Mouse (Mus musculus) hematopoietic stem cell, adult 5-6 weeks (primary cell): ENCODE measurements around the gene Hypk. TPM values are rescaled to one million over a fixed set of nuclear protein-coding genes. Genes with fewer than 3 reads are reported as not detected.
"Not testable (repeated sequence)": the region's sequence is repeated elsewhere in the genome, so short reads cannot be mapped to it uniquely, and the experiment has no call there.

Experiments used
- ATAC-seq, 2 experiments: fragments of 125-278 bp in 1 of 2; replicated peaks in 1 of 2; 2 replicates each; pipeline ENCODE4 v1.8.0; 2016 to 2017; ENCODE audit warnings: inconsistent platforms in 2 of 2, mild to moderate bottlenecking in 2 of 2, moderate number of reproducible peaks in 2 of 2, low read depth in 1 of 2, moderate TSS enrichment in 1 of 2; ENCODE audit not compliant: low FRiP score in 2 of 2, poor library complexity in 2 of 2, severe bottlenecking in 2 of 2, insufficient read depth in 1 of 2, low TSS enrichment in 1 of 2
- total RNA-seq: library from RNA; stranded (forward); fragments of 172-1452, 232-1000 nt; gene quantifications from 2 replicates; pipeline ENCODE4 v1.2.3, GENCODE M21; 2017

The Hypk gene
- total RNA-seq, 1 experiment from 2014 or later: 124 TPM

GRCm38 (mm10) chr2:121443068-121443349 lies 10.1 kb upstream of the Hypk start:
- ATAC-seq: no peak

DNA sequence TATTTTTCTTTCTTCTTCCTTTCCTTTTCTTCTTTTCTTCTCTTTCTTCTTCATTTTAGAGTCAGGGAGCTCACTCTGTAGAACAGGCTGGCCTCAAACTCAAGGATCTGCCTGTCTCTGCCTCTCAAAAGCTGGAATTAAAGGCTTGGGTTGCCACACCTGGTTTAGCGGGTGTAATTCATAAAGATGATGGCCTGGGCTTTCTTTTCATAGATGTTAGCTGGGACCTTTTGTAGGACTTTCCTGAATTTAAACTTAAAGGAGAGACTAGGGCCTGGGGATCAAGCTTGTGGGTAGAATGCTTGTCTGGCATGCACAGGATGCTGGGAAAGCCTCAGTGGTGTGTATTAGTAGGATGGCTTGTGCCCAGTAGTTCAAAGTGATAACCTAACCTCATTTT lies 8.9 kb upstream of the Hypk start, which contains the start of gene Ell3:
Gene Ell3 (minus strand): TSS at position 101 of the 400 bp plus-strand sequence.
- ATAC-seq: no peak

GRCm38 (mm10) chr2:121445117-121445516 lies 8.0 kb upstream of the Hypk start:
- no peak for ATAC-seq

- no peak for ATAC-seq
Measured at GRCm38 (mm10) chr2:121446506-121446905, 6.6 kb upstream of the Hypk start.

- ATAC-seq: no peak
Measured at GRCm38 (mm10) chr2:121447006-121447405, 6.1 kb upstream of the Hypk start.

- no peak for ATAC-seq
Measured at GRCm38 (mm10) chr2:121448136-121448535, 5.0 kb upstream of the Hypk start.

GRCm38 (mm10) chr2:121448739-121449535 lies 4.2 kb upstream of the Hypk start, which contains the start of gene Serf2:
Gene Serf2, plus strand, starts transcription at chr2:121449195.
- peak; percentile 86 to 92 for ATAC-seq

GRCm38 (mm10) chr2:121449545-121450011 lies 3.5 kb upstream of the Hypk start:
- no peak for ATAC-seq

DNA sequence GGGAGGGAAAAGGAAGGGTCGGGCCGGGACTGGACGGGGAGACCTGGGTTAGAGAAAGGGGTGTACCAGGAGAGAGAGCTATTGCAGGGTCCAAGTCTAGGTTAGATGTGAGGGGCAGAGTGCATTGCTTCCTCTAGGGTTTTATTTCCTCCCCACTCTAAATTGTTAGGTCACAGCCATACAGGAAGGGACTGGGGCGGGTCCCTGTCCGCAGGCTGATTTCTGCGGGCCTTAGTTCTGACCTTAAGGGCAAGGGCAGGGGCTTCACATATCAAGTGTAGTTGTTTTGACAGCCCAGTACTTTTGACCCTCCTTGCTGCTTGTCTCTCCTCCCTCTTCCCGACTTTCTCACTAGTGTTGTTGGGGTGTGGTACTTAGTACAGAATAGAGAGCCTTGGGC lies 3.0 kb upstream of the Hypk start:
- ATAC-seq: no peak; a peak in 1 of 4 replicates

GRCm38 (mm10) chr2:121452361-121452760 lies 729 bp upstream of the Hypk start:
- no peak for ATAC-seq

- ATAC-seq: no peak
Measured at GRCm38 (mm10) chr2:121453917-121454316, 827 bp downstream of the Hypk start.

DNA sequence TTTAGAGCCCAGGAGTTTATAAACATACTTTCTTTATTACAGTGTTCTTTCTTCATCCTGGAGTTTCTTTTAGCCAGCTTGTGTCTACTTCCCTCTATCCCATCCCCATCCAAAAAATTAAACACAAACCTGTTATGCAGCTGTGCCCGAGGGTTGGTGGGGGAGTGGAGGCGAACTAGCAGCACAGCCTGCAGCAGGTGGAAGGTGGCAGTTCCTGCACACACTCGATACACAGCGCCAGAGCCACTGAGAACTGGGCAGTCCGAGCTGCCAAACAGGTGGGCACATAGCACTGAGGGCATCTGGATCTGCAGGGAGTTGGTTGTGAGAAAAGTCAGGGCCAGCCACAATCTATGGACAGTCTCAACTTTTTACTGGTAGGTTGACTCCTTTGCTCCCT lies 2.4 kb downstream of the Hypk start:
- ATAC-seq: no peak

DNA sequence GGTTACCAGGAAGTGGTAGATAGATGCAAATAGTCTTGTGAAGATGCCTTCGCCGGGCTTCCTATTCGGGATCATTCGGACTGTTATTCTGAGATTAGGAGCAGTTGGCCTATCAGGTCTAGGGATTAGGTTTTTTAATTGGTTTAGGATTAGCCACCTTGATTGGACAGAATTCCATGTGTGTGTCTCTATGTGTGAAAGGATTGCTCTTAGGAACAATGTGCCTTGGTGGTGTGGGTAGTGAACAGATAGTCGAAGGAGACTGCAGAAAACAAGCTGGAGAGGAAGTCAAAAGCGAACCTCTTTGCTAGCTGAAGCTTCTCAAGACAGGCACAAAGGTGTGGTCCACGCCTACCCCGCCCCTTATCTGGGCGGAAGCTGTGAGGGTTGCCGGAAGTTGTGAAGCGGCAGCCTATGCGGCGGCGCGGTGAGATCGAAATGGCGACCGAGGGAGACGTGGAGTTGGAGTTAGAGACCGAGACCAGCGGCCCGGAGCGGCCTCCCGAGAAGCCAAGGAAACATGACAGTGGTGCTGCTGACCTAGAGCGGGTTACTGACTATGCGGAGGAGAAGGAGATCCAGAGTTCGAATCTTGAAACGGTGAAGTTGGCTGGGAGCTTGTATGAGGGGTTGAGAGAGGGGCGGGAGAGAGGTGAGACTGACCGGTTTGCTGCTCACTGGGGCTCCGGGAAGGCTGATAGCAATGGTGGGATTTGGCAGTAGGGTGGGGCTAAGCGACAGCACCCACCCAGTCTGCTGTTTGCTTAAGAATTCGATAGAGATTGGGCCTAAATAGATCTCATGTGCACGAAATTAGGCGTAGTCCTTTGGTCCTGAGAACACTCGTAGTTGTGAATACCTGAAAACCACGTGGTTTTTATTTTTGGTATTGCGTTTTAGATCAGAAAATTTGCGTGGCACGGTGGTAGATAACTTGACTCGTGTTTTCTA lies 3.9 kb downstream of the Hypk start, which contains the start of gene Serinc4:
Gene Serinc4 (minus strand): TSS at position 90 of the 951 bp plus-strand sequence.
- peak; percentile 97 to 98 for ATAC-seq

- ATAC-seq: no peak
Measured at GRCm38 (mm10) chr2:121460071-121460470, 7.0 kb downstream of the Hypk start.

GRCm38 (mm10) chr2:121468982-121469381 lies 15.9 kb downstream of the Hypk start:
- ATAC-seq: 0 out of 4 replicates have a peak, but pooled peaks of 1 of the 2 experiments have one; percentile 30

GRCm38 (mm10) chr2:121472783-121473182 lies 19.7 kb downstream of the Hypk start:
- not testable (repeated sequence) for ATAC-seq

GRCm38 (mm10) chr2:121473301-121474179 lies 20.4 kb downstream of the Hypk start, which contains the start of gene Mfap1b:
Gene Mfap1b, minus strand, starts transcription at chr2:121474067.
- ATAC-seq: peak; percentile 96 to 98
